Mouse (Mus musculus): ENCODE measurements around the gene Zfyve21. TPM values are rescaled to one million over a fixed set of nuclear protein-coding genes. Genes with fewer than 3 reads are reported as not detected.

Gene Zfyve21
- total and polyA plus RNA-seq, 2 experiments, result 63.3 to 65.5 TPM

GRCm38 (mm10) chr12:111864206-111864824 is 50.3 kb downstream of the Zfyve21 start:
- peaks cover 22% of the 10 kb centered on the region for H3K36me3 ChIP-seq (ENCODE audit: control insufficient read depth, insufficient read depth, low read length)
- H3K9ac ChIP-seq (ENCODE audit: low read depth, low read length), result no peak overlapping the region
- no peaks in the 10 kb centered on the region for H3K27me3 ChIP-seq (ENCODE audit: control insufficient read depth, insufficient read depth, low read length)
- H3K79me2 ChIP-seq (ENCODE audit: control insufficient read depth, insufficient read depth, low read length), result no peaks in the 10 kb centered on the region
- TF ChIP-seq CTCF (IDR thresholded peaks at IDR 0.05; ENCODE audit: low read depth, low read length) (no peak), POLR2A (IDR thresholded peaks at IDR 0.05; ENCODE audit: extremely low read depth, insufficient read depth, low read length) (no peak)
- no peak overlapping the region for H3K27ac ChIP-seq (replicated peaks; ENCODE audit: insufficient read depth, low read depth, low read length)
- no peaks in the 10 kb centered on the region for H3K4me1 ChIP-seq (ENCODE audit: control insufficient read depth, insufficient read depth, low read length)
- DNase-seq (ENCODE audit: extremely low read depth, low read depth, low spot score), result no peak
- WGBS, result 97% methylated on average over 4 of the region's 4 CpGs
- H3K4me3 ChIP-seq (ENCODE audit: insufficient read depth, low read depth, low read length), result no peak overlapping the region

- Histone ChIP-seq H3K27me3 (ENCODE audit: control insufficient read depth, insufficient read depth, low read length) (no peaks in the 10 kb centered on the region), H3K4me1 (ENCODE audit: control insufficient read depth, insufficient read depth, low read length) (no peaks in the 10 kb centered on the region), H3K27ac (replicated peaks; ENCODE audit: insufficient read depth, low read depth, low read length) (no peak overlapping the region), H3K4me3 (ENCODE audit: insufficient read depth, low read depth, low read length) (no peak overlapping the region), H3K36me3 (ENCODE audit: control insufficient read depth, insufficient read depth, low read length) (peaks cover 20% of the 10 kb centered on the region), H3K79me2 (ENCODE audit: control insufficient read depth, insufficient read depth, low read length) (0 out of 2 replicates have a peak, but pooled peaks cover 3% of the 10 kb centered on the region), H3K9ac (ENCODE audit: low read depth, low read length) (no peak overlapping the region)
- no peak for TF ChIP-seq POLR2A (IDR thresholded peaks at IDR 0.05; ENCODE audit: extremely low read depth, insufficient read depth, low read length)
- TF ChIP-seq CTCF (IDR thresholded peaks at IDR 0.05; ENCODE audit: low read depth, low read length), result no peak
- WGBS, result 82% methylated on average over 1 of the region's 1 CpGs
- DNase-seq (ENCODE audit: extremely low read depth, low read depth, low spot score), result no peak
Measured at GRCm38 (mm10) chr12:111869806-111870205, 55.8 kb downstream of the Zfyve21 start.

GRCm38 (mm10) chr12:111870811-111871210 is 56.8 kb downstream of the Zfyve21 start:
- WGBS, result 96% methylated on average over 7 of the region's 7 CpGs
- TF ChIP-seq POLR2A (IDR thresholded peaks at IDR 0.05; ENCODE audit: extremely low read depth, insufficient read depth, low read length), result no peak
- no peak for TF ChIP-seq CTCF (IDR thresholded peaks at IDR 0.05; ENCODE audit: low read depth, low read length)
- Histone ChIP-seq H3K9ac (ENCODE audit: low read depth, low read length) (no peak overlapping the region), H3K4me3 (ENCODE audit: insufficient read depth, low read depth, low read length) (no peak overlapping the region), H3K27ac (replicated peaks; ENCODE audit: insufficient read depth, low read depth, low read length) (no peak overlapping the region), H3K4me1 (ENCODE audit: control insufficient read depth, insufficient read depth, low read length) (no peaks in the 10 kb centered on the region), H3K79me2 (ENCODE audit: control insufficient read depth, insufficient read depth, low read length) (peaks cover 6% of the 10 kb centered on the region; the same call in 1 of the 2 replicates), H3K36me3 (ENCODE audit: control insufficient read depth, insufficient read depth, low read length) (peaks cover 16% of the 10 kb centered on the region), H3K27me3 (ENCODE audit: control insufficient read depth, insufficient read depth, low read length) (no peaks in the 10 kb centered on the region)
- no peak for DNase-seq (ENCODE audit: extremely low read depth, low read depth, low spot score)

- no peak for TF ChIP-seq POLR2A (IDR thresholded peaks at IDR 0.05; ENCODE audit: extremely low read depth, insufficient read depth, low read length)
- no peak for TF ChIP-seq CTCF (IDR thresholded peaks at IDR 0.05; ENCODE audit: low read depth, low read length)
- Histone ChIP-seq H3K9ac (ENCODE audit: low read depth, low read length) (no peak overlapping the region), H3K36me3 (ENCODE audit: control insufficient read depth, insufficient read depth, low read length) (peaks cover 12% of the 10 kb centered on the region; the same call in 1 of the 2 replicates), H3K4me1 (ENCODE audit: control insufficient read depth, insufficient read depth, low read length) (no peaks in the 10 kb centered on the region), H3K27ac (replicated peaks; ENCODE audit: insufficient read depth, low read depth, low read length) (no peak overlapping the region), H3K79me2 (ENCODE audit: control insufficient read depth, insufficient read depth, low read length) (peaks cover 9% of the 10 kb centered on the region; the same call in 1 of the 2 replicates), H3K4me3 (ENCODE audit: insufficient read depth, low read depth, low read length) (no peak overlapping the region), H3K27me3 (ENCODE audit: control insufficient read depth, insufficient read depth, low read length) (no peaks in the 10 kb centered on the region)
- WGBS, result 94% methylated on average over 5 of the region's 5 CpGs
- DNase-seq (ENCODE audit: extremely low read depth, low read depth, low spot score), result no peak
Measured at GRCm38 (mm10) chr12:111872079-111872478, 58.1 kb downstream of the Zfyve21 start.

- 78% methylated on average over 1 of the region's 1 CpGs for WGBS
- H3K27me3 ChIP-seq (ENCODE audit: control insufficient read depth, insufficient read depth, low read length), result no peaks in the 10 kb centered on the region
- no peak for TF ChIP-seq CTCF (IDR thresholded peaks at IDR 0.05; ENCODE audit: low read depth, low read length)
- TF ChIP-seq POLR2A (IDR thresholded peaks at IDR 0.05; ENCODE audit: extremely low read depth, insufficient read depth, low read length), result no peak
- H3K4me1 ChIP-seq (ENCODE audit: control insufficient read depth, insufficient read depth, low read length), result no peaks in the 10 kb centered on the region
- peaks cover 14% of the 10 kb centered on the region; the same call in 1 of the 2 replicates for H3K79me2 ChIP-seq (ENCODE audit: control insufficient read depth, insufficient read depth, low read length)
- no peak overlapping the region for H3K9ac ChIP-seq (ENCODE audit: low read depth, low read length)
- H3K4me3 ChIP-seq (ENCODE audit: insufficient read depth, low read depth, low read length), result no peak overlapping the region
- H3K27ac ChIP-seq (replicated peaks; ENCODE audit: insufficient read depth, low read depth, low read length), result no peak overlapping the region
- peaks cover 8% of the 10 kb centered on the region; the same call in 1 of the 2 replicates for H3K36me3 ChIP-seq (ENCODE audit: control insufficient read depth, insufficient read depth, low read length)
- DNase-seq (ENCODE audit: extremely low read depth, low read depth, low spot score), result no peak
Measured at GRCm38 (mm10) chr12:111874601-111875140, 60.7 kb downstream of the Zfyve21 start.

- Histone ChIP-seq H3K9ac (ENCODE audit: low read depth, low read length) (no peak overlapping the region), H3K4me1 (ENCODE audit: control insufficient read depth, insufficient read depth, low read length) (no peaks in the 10 kb centered on the region), H3K27me3 (ENCODE audit: control insufficient read depth, insufficient read depth, low read length) (no peaks in the 10 kb centered on the region), H3K4me3 (ENCODE audit: insufficient read depth, low read depth, low read length) (no peak overlapping the region), H3K27ac (replicated peaks; ENCODE audit: insufficient read depth, low read depth, low read length) (no peak overlapping the region), H3K36me3 (ENCODE audit: control insufficient read depth, insufficient read depth, low read length) (peaks cover 8% of the 10 kb centered on the region; the same call in 1 of the 2 replicates), H3K79me2 (ENCODE audit: control insufficient read depth, insufficient read depth, low read length) (peaks cover 14% of the 10 kb centered on the region; the same call in 1 of the 2 replicates)
- no peak for DNase-seq (ENCODE audit: extremely low read depth, low read depth, low spot score)
- 93% methylated on average over 3 of the region's 3 CpGs for WGBS
- TF ChIP-seq CTCF (IDR thresholded peaks at IDR 0.05; ENCODE audit: low read depth, low read length), result no peak
- TF ChIP-seq POLR2A (IDR thresholded peaks at IDR 0.05; ENCODE audit: extremely low read depth, insufficient read depth, low read length), result no peak
Measured at GRCm38 (mm10) chr12:111875499-111875898, 61.5 kb downstream of the Zfyve21 start.

Measured in liver, adult 2 months (tissue).